Mouse (Mus musculus): ENCODE data around the gene Myh9. TPM values are rescaled to one million over a fixed set of nuclear protein-coding genes. Genes with fewer than 3 reads are reported as not detected.

Myh9 gene
- polyA plus RNA-seq, 1 experiment from 2014 or later: 53.7 TPM

DNA sequence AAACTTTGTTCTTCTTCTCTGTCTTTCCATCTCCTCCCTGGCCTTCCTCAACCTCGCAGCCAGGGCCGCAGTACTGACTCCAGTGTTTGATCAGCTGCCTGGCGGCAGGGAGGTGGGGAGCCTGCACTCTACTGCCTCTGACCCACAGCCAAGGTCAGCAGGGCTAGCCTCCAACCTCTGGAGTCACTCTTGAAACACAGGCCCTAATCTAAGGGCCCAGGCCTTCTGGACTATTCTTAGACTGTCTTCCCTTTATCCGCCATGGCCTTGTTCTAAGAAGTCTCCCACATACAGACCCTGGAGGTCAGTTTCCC is 41.7 kb upstream of the Myh9 start:
- H3K9ac ChIP-seq (ENCODE audit: low read depth, low read length): no peak overlapping the region
- no peak for DNase-seq (ENCODE audit: low spot score)
- H3K27me3 ChIP-seq (replicated peaks; ENCODE audit: control insufficient read depth, insufficient read depth, low read length): no peaks in the 10 kb centered on the region
- 61% methylated on average over 4 of the region's 4 CpGs for WGBS
- no peaks in the 10 kb centered on the region for H3K36me3 ChIP-seq (ENCODE audit: control insufficient read depth, insufficient read depth, low read length)
- no peak overlapping the region for H3K4me3 ChIP-seq (ENCODE audit: low read depth, low read length)
- H3K27ac ChIP-seq (replicated peaks; ENCODE audit: low read depth, low read length): peak overlapping the region; percentile 70
- no peaks in the 10 kb centered on the region for H3K9me3 ChIP-seq (ENCODE audit: control insufficient read depth, low read length)
- H3K4me2 ChIP-seq (ENCODE audit: low read depth, low read length): no peak overlapping the region
- ATAC-seq (ENCODE audit: low read depth): no peak
- H3K4me1 ChIP-seq (ENCODE audit: control insufficient read depth, insufficient read depth, low read length): peaks cover 13% of the 10 kb centered on the region

DNA sequence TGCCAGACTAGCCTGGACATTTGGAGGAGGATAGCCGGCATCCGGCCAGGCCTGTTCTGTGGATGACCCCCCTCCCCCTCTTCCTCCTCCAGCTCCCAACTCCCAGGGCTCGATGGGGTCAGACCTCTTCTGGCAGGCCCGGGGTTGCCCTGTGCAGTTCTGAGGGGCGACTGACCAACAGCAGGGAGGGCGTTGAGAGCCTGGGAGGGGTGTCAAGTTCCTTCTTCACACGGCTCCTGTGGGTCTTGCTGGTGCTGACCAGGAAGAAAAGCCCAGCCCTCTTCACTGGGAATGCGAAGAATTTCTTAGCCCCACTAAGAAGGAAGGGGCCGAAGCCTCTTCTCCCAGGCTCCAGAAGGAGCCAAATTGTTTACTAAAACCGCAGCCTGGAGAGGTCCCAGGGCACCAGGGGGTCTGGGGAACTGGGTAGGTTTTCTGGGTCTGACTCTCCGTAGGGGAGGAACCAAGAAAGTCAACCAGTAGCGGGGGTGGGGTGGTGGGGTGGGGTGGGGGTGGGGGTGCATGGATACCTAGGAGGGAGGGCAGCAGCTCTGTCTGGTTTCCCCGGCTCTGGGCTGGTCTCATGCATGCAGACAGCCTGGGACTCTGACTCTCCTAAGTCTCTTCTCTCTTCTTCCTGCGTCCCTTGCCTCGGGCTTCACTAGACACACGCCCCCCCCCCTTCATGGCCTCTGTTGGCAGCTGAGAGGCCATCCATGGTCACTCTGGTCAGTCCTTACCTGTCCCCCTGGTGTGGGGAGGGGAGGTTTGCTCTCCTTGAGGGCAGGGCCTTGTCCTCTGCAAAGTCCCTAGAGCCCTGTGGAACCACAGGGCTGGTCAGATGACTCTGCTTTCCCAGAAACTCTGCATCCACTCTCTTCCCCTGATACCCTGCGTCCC is 41.1 kb upstream of the Myh9 start:
- H3K9ac ChIP-seq (ENCODE audit: low read depth, low read length): 0 out of 2 replicates have a peak overlapping the region, but pooled peaks have one; percentile 41
- WGBS: 10% methylated on average over 12 of the region's 17 CpGs
- ATAC-seq (ENCODE audit: low read depth): peak; percentile 81
- peak; percentile 77 for DNase-seq (ENCODE audit: low spot score)
- H3K27me3 ChIP-seq (replicated peaks; ENCODE audit: control insufficient read depth, insufficient read depth, low read length): no peaks in the 10 kb centered on the region
- no peaks in the 10 kb centered on the region for H3K9me3 ChIP-seq (ENCODE audit: control insufficient read depth, low read length)
- H3K27ac ChIP-seq (replicated peaks; ENCODE audit: low read depth, low read length): peak overlapping the region; percentile 70
- no peak overlapping the region for H3K4me3 ChIP-seq (ENCODE audit: low read depth, low read length)
- H3K4me1 ChIP-seq (ENCODE audit: control insufficient read depth, insufficient read depth, low read length): peaks cover 13% of the 10 kb centered on the region
- peak overlapping the region; percentile 23 for H3K4me2 ChIP-seq (ENCODE audit: low read depth, low read length)
- no peaks in the 10 kb centered on the region for H3K36me3 ChIP-seq (ENCODE audit: control insufficient read depth, insufficient read depth, low read length)

DNA sequence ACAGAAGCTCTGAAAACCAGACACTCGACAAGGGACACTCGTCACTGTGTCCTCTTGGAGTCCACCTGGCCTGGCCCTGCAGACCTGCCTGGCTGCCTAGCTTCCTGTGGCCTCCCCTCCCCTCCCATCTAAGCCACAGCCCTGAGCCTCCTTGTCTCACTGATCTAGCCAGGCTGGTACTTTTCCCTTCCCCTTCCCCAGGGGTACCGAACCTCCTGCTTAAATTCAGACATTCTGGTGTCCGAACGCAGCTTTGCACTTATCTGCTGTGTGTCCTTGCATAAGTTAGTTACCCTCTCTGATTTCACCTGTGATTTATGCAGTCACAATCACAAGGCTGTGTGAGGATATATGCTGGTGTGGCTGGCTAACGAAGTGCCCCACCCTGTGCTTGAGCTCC is 40.3 kb upstream of the Myh9 start:
- no peaks in the 10 kb centered on the region for H3K9me3 ChIP-seq (ENCODE audit: control insufficient read depth, low read length)
- no peak overlapping the region for H3K4me2 ChIP-seq (ENCODE audit: low read depth, low read length)
- DNase-seq (ENCODE audit: low spot score): no peak
- H3K27me3 ChIP-seq (replicated peaks; ENCODE audit: control insufficient read depth, insufficient read depth, low read length): no peaks in the 10 kb centered on the region
- peak overlapping the region; percentile 70; the same call in 1 of the 2 replicates for H3K27ac ChIP-seq (replicated peaks; ENCODE audit: low read depth, low read length)
- no peak overlapping the region; the same call in 1 of the 2 replicates for H3K9ac ChIP-seq (ENCODE audit: low read depth, low read length)
- peaks cover 13% of the 10 kb centered on the region for H3K4me1 ChIP-seq (ENCODE audit: control insufficient read depth, insufficient read depth, low read length)
- H3K36me3 ChIP-seq (ENCODE audit: control insufficient read depth, insufficient read depth, low read length): no peaks in the 10 kb centered on the region
- 57% methylated on average over 6 of the region's 6 CpGs for WGBS
- H3K4me3 ChIP-seq (ENCODE audit: low read depth, low read length): no peak overlapping the region
- no peak for ATAC-seq (ENCODE audit: low read depth)

GRCm38 (mm10) chr15:77881698-77882097 is 39.7 kb upstream of the Myh9 start:
- H3K27me3 ChIP-seq (replicated peaks; ENCODE audit: control insufficient read depth, insufficient read depth, low read length): no peaks in the 10 kb centered on the region
- no peak overlapping the region for H3K4me2 ChIP-seq (ENCODE audit: low read depth, low read length)
- DNase-seq (ENCODE audit: low spot score) (peak; percentile 45), ATAC-seq (ENCODE audit: low read depth) (no peak)
- H3K9ac ChIP-seq (ENCODE audit: low read depth, low read length): no peak overlapping the region
- 34% methylated on average over 5 of the region's 5 CpGs for WGBS
- no peak overlapping the region for H3K4me3 ChIP-seq (ENCODE audit: low read depth, low read length)
- peaks cover 13% of the 10 kb centered on the region for H3K4me1 ChIP-seq (ENCODE audit: control insufficient read depth, insufficient read depth, low read length)
- H3K36me3 ChIP-seq (ENCODE audit: control insufficient read depth, insufficient read depth, low read length): no peaks in the 10 kb centered on the region
- no peaks in the 10 kb centered on the region for H3K9me3 ChIP-seq (ENCODE audit: control insufficient read depth, low read length)
- no peak overlapping the region for H3K27ac ChIP-seq (replicated peaks; ENCODE audit: low read depth, low read length)

- no peaks in the 10 kb centered on the region for H3K9me3 ChIP-seq (ENCODE audit: control insufficient read depth, low read length)
- WGBS: 87% methylated on average over 5 of the region's 5 CpGs
- no peaks in the 10 kb centered on the region for H3K27me3 ChIP-seq (replicated peaks; ENCODE audit: control insufficient read depth, insufficient read depth, low read length)
- H3K36me3 ChIP-seq (ENCODE audit: control insufficient read depth, insufficient read depth, low read length): no peaks in the 10 kb centered on the region
- H3K4me3 ChIP-seq (ENCODE audit: low read depth, low read length): no peak overlapping the region
- ATAC-seq (ENCODE audit: low read depth): no peak
- H3K4me2 ChIP-seq (ENCODE audit: low read depth, low read length): no peak overlapping the region
- H3K9ac ChIP-seq (ENCODE audit: low read depth, low read length): no peak overlapping the region
- no peak overlapping the region for H3K27ac ChIP-seq (replicated peaks; ENCODE audit: low read depth, low read length)
- peaks cover 13% of the 10 kb centered on the region for H3K4me1 ChIP-seq (ENCODE audit: control insufficient read depth, insufficient read depth, low read length)
- DNase-seq (ENCODE audit: low spot score): no peak
Measured at GRCm38 (mm10) chr15:77880738-77881137, 38.8 kb upstream of the Myh9 start.

DNA sequence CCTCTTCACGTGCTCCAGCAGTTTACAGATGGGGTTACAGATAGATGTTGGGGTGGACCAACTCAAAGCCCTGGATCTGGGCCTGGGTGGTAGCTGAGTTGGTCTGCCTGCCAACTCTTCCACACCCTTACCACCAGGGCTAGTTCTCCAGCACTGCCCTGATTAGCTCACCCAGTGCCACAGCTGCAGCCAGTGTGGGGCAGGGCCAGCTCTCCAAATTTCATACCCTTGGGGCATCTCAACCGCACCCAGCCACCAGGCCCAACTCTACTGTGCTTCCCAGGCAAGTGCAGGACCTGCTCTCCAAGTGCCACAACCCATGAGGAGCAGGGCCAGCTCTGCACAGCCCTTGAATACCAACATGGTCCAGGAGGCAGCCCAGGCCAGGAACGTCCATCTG is 37.8 kb upstream of the Myh9 start:
- 86% methylated on average over 3 of the region's 3 CpGs for WGBS
- H3K27me3 ChIP-seq (replicated peaks; ENCODE audit: control insufficient read depth, insufficient read depth, low read length): no peaks in the 10 kb centered on the region

DNA sequence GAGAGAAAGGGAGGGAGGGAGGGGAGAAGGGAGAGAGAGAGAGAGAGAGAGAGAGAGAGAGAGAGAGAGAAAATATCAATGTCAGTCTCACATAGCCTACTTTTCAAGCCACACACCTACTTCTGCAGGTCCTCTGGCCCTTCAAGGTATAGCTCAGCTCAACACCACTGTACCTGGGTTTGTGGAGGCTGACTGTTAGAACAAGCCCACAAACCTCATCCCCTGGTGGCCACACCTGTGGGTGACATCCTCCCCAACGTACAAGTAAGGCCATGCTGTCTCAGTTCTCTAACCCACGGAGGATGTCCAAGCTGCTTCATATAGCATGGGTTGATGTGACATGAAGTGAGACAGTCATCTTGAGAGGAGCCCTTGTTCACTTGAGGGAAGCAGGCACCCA is 35.2 kb upstream of the Myh9 start:
- Histone ChIP-seq H3K27ac (replicated peaks; ENCODE audit: low read depth, low read length) (no peak overlapping the region), H3K9ac (ENCODE audit: low read depth, low read length) (no peak overlapping the region), H3K27me3 (replicated peaks; ENCODE audit: control insufficient read depth, insufficient read depth, low read length) (no peaks in the 10 kb centered on the region), H3K4me2 (ENCODE audit: low read depth, low read length) (no peak overlapping the region), H3K9me3 (ENCODE audit: control insufficient read depth, low read length) (no peaks in the 10 kb centered on the region), H3K36me3 (ENCODE audit: control insufficient read depth, insufficient read depth, low read length) (no peaks in the 10 kb centered on the region), H3K4me3 (ENCODE audit: low read depth, low read length) (no peak overlapping the region), H3K4me1 (ENCODE audit: control insufficient read depth, insufficient read depth, low read length) (peaks cover under 1% of the 10 kb centered on the region; the same call in 1 of the 2 replicates)
- ATAC-seq (ENCODE audit: low read depth) (no peak), DNase-seq (ENCODE audit: low spot score) (no peak)
- 74% methylated on average over 2 of the region's 2 CpGs for WGBS

More for the DNA sequence above, 37.8 kb upstream of the Myh9 start:
- Histone ChIP-seq H3K9me3 (ENCODE audit: control insufficient read depth, low read length) (no peaks in the 10 kb centered on the region), H3K9ac (ENCODE audit: low read depth, low read length) (no peak overlapping the region), H3K36me3 (ENCODE audit: control insufficient read depth, insufficient read depth, low read length) (no peaks in the 10 kb centered on the region), H3K27ac (replicated peaks; ENCODE audit: low read depth, low read length) (no peak overlapping the region), H3K4me3 (ENCODE audit: low read depth, low read length) (no peak overlapping the region), H3K4me1 (ENCODE audit: control insufficient read depth, insufficient read depth, low read length) (peaks cover 13% of the 10 kb centered on the region), H3K4me2 (ENCODE audit: low read depth, low read length) (no peak overlapping the region)
- ATAC-seq (ENCODE audit: low read depth): no peak
- DNase-seq (ENCODE audit: low spot score): no peak

DNA sequence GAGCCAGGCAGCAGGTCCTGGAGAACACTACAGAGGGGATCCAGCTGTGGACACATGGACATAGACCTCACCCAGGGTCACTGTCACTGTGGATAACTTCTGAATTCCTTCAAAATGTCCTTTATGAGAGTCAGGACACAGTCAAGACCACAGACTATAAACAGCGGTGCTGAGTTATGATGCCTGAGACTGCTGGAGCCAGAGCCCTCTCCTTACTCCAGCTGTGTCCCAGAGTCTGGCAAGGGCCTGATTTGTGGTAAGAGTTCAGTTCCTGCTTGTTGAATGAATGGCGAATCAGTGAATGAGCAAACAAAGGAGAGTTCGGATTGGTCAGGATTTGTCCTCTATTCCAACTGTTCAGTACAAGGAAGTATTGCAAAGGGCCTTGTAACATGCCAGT is 34.7 kb upstream of the Myh9 start:
- DNase-seq (ENCODE audit: low spot score) (no peak), ATAC-seq (ENCODE audit: low read depth) (no peak)
- no peaks in the 10 kb centered on the region for H3K9me3 ChIP-seq (ENCODE audit: control insufficient read depth, low read length)
- no peaks in the 10 kb centered on the region for H3K4me1 ChIP-seq (ENCODE audit: control insufficient read depth, insufficient read depth, low read length)
- no peak overlapping the region for H3K27ac ChIP-seq (replicated peaks; ENCODE audit: low read depth, low read length)
- no peaks in the 10 kb centered on the region for H3K27me3 ChIP-seq (replicated peaks; ENCODE audit: control insufficient read depth, insufficient read depth, low read length)
- 77% methylated on average over 3 of the region's 3 CpGs for WGBS
- H3K36me3 ChIP-seq (ENCODE audit: control insufficient read depth, insufficient read depth, low read length): no peaks in the 10 kb centered on the region
- H3K4me2 ChIP-seq (ENCODE audit: low read depth, low read length): no peak overlapping the region
- H3K9ac ChIP-seq (ENCODE audit: low read depth, low read length): no peak overlapping the region
- H3K4me3 ChIP-seq (ENCODE audit: low read depth, low read length): no peak overlapping the region

- Histone ChIP-seq H3K36me3 (ENCODE audit: control insufficient read depth, insufficient read depth, low read length) (no peaks in the 10 kb centered on the region), H3K4me1 (ENCODE audit: control insufficient read depth, insufficient read depth, low read length) (no peaks in the 10 kb centered on the region), H3K4me2 (ENCODE audit: low read depth, low read length) (no peak overlapping the region), H3K9ac (ENCODE audit: low read depth, low read length) (no peak overlapping the region), H3K4me3 (ENCODE audit: low read depth, low read length) (no peak overlapping the region), H3K9me3 (ENCODE audit: control insufficient read depth, low read length) (no peaks in the 10 kb centered on the region), H3K27me3 (replicated peaks; ENCODE audit: control insufficient read depth, insufficient read depth, low read length) (no peaks in the 10 kb centered on the region), H3K27ac (replicated peaks; ENCODE audit: low read depth, low read length) (no peak overlapping the region)
- DNase-seq (ENCODE audit: low spot score): no peak
- WGBS: 92% methylated on average over 6 of the region's 6 CpGs
- no peak for ATAC-seq (ENCODE audit: low read depth)
Measured at GRCm38 (mm10) chr15:77875953-77876352, 34.0 kb upstream of the Myh9 start.

Data from embryonic facial prominence, embryonic 14.5 days (tissue).